In genomic region chr11:47890315-47890714, GRCm38 (mm10) we compare ENCODE assay signal across 7 mouse cellular contexts.
A peak's percentile ranks its signal among the peaks of the same experiment; 100 is the strongest.
DNase-seq lines count a peak whose midpoint lies in the region; ATAC-seq and TF ChIP-seq lines count a peak whose summit lies in the region.

No protein-coding gene starts in this region.

- no peak overlapping the region for H3K4me3 ChIP-seq in ES-Bruce4 (ENCODE audit: low read depth, low read length)

- TF ChIP-seq CTCF in ES-Bruce4 (IDR thresholded peaks at IDR 0.05; ENCODE audit: low read depth, low read length) = peak; percentile 6
- peak; percentile 32 for TF ChIP-seq CTCF in Patski (IDR thresholded peaks at IDR 0.05)

- no peak for TF ChIP-seq POLR2A in ES-Bruce4 (IDR thresholded peaks at IDR 0.05; ENCODE audit: insufficient read depth, low read length)

- in situ Hi-C loops in Patski (cut with MboI; ENCODE audit: low pct_unique_long_range_greater_than_20kb) = no loop called here

- ATAC-seq in Patski = no peak
- ATAC-seq in granulocyte monocyte progenitor cell, adult 5-6 weeks (replicated peaks; ENCODE audit: poor library complexity, severe bottlenecking) = no peak

- DNase-seq in kidney, adult 18-20 months = peak; percentile 22
- DNase-seq in kidney, adult 11 months = no peak
- DNase-seq in Patski (ENCODE audit: low read depth, low spot score) = no peak
- peak; percentile 35 to 61 for DNase-seq in kidney, postnatal 25 days
- DNase-seq in Muller cell, postnatal 12 days (ENCODE audit: inconsistent ontology term) = no peak

- CTCF ChIA-PET in Patski (lab: Charles Lee) = no interaction called here

- H3K27ac ChIP-seq in ES-Bruce4 (ENCODE audit: insufficient read depth, low read length) = no peak overlapping the region

- no peaks in the 10 kb centered on the region for H3K36me3 ChIP-seq in ES-Bruce4 (ENCODE audit: control insufficient read depth, insufficient read depth, low read length, poor library complexity, severe bottlenecking)

- POLR2A ChIA-PET in Patski (lab: Charles Lee) = no interaction called here

- no peaks in the 10 kb centered on the region for H3K27me3 ChIP-seq in ES-Bruce4 (ENCODE audit: control insufficient read depth, insufficient read depth, low read length, poor library complexity, severe bottlenecking)
- H3K27me3 ChIP-seq in Patski = no peaks in the 10 kb centered on the region

- H3K4me1 ChIP-seq in ES-Bruce4 (ENCODE audit: control insufficient read depth, insufficient read depth, low read length) = no peaks in the 10 kb centered on the region

- H3K9ac ChIP-seq in ES-Bruce4 (ENCODE audit: low read depth, poor library complexity, severe bottlenecking) = no peak overlapping the region

- TF ChIP-seq EP300 in ES-Bruce4 (IDR thresholded peaks at IDR 0.05; ENCODE audit: insufficient read depth, low read depth, low read length) = no peak

- no peaks in the 10 kb centered on the region for H3K9me3 ChIP-seq in ES-Bruce4 (replicated peaks; ENCODE audit: control insufficient read depth, insufficient read depth, low read length, poor library complexity, severe bottlenecking)

Comparison
In these comparisons a context has a peak if more than half of its experiments do, and no peak if none do; other contexts are left out.
1. DNase-seq: peak in kidney, adult 18-20 months (single experiment) and kidney, postnatal 25 days (2 of 2); none in kidney, adult 11 months (single experiment), Patski (single experiment) and Muller cell, postnatal 12 days (single experiment).